Mouse (Mus musculus) MEL (cell line): ENCODE results near the gene Fjx1. TPM values are rescaled to one million over a fixed set of nuclear protein-coding genes. Genes with fewer than 3 reads are reported as not detected.

ENCODE experiments used
- DNase-seq: peaks from one replicate; pipeline ENCODE4 v3.0.0; 2011; ENCODE audit warnings: low read depth, low spot score
- H3K27ac ChIP-seq: 2 replicates; pipeline ENCODE4 v1.5.1; 2012; ENCODE audit warnings: low read depth, mild to moderate bottlenecking, control low read depth, low read length, moderate library complexity; ENCODE audit not compliant: control insufficient read depth
- H3K27me3 ChIP-seq, 2 experiments: fragments of 150-350 bp in 1 of 2; sonication (generic) in 1 of 2; 2 replicates each; pipeline ENCODE4 v1.6.1; 2012; ENCODE audit warnings: low read length in 2 of 2, mild to moderate bottlenecking in 2 of 2, improper control_type of control experiment in 1 of 2, moderate library complexity in 1 of 2; ENCODE audit not compliant: insufficient read depth in 2 of 2, control insufficient read depth in 1 of 2
- H3K36me3 ChIP-seq, 2 experiments: 2 replicates each; pipeline ENCODE4 v1.6.1; 2012 to 2014; ENCODE audit warnings: low read length in 2 of 2, improper control_type of control experiment in 1 of 2, inconsistent platforms in 1 of 2, mild to moderate bottlenecking in 1 of 2; ENCODE audit not compliant: insufficient read depth in 2 of 2, control insufficient read depth in 1 of 2
- H3K4me1 ChIP-seq, 2 experiments: fragments of 150-350 bp in 1 of 2; sonication (generic) in 1 of 2; 2 replicates each; pipeline ENCODE4 v1.6.1; 2012; ENCODE audit warnings: low read length in 2 of 2, improper control_type of control experiment in 1 of 2, mild to moderate bottlenecking in 1 of 2; ENCODE audit not compliant: insufficient read depth in 2 of 2, control insufficient read depth in 1 of 2
- H3K4me3 ChIP-seq, 2 experiments: fragments of 150-350 bp in 1 of 2; sonication (generic) in 1 of 2; 2 replicates each; pipeline ENCODE4 v1.5.1; 2012; ENCODE audit warnings: low read depth in 2 of 2, low read length in 2 of 2, mild to moderate bottlenecking in 2 of 2, moderate library complexity in 2 of 2, control low read depth in 1 of 2, improper control_type of control experiment in 1 of 2; ENCODE audit not compliant: control insufficient read depth in 1 of 2, insufficient read depth in 1 of 2
- H3K79me2 ChIP-seq: 2 replicates; pipeline ENCODE4 v1.6.1; 2012; ENCODE audit warnings: mild to moderate bottlenecking, low read length, moderate library complexity; ENCODE audit not compliant: control insufficient read depth, poor library complexity, insufficient read depth
- H3K9ac ChIP-seq: 2 replicates; pipeline ENCODE4 v1.6.1; 2012; ENCODE audit warnings: low read depth, mild to moderate bottlenecking, control low read depth, low read length, moderate library complexity; ENCODE audit not compliant: control insufficient read depth, poor library complexity, severe bottlenecking
- H3K9me3 ChIP-seq: fragments of 150-350 bp; sonication (generic); replicated peaks from 2 replicates; pipeline ENCODE4 v1.6.1; 2012; ENCODE audit warnings: mild to moderate bottlenecking, low read length, improper control_type of control experiment, moderate library complexity; ENCODE audit not compliant: insufficient read depth
- BHLHE40 ChIP-seq: IDR thresholded peaks from 2 replicates; pipeline ENCODE4 v1.6.1; 2012; ENCODE audit warnings: low read depth, mild to moderate bottlenecking, inconsistent platforms, low read length, improper control_type of control experiment, borderline replicate concordance
- CHD1 ChIP-seq: IDR thresholded peaks from 2 replicates; pipeline ENCODE4 v1.6.1; 2012; ENCODE audit warnings: low read depth, mild to moderate bottlenecking, inconsistent platforms, low read length, improper control_type of control experiment
- EP300 ChIP-seq, 2 experiments: IDR thresholded peaks; 2 replicates each; pipeline ENCODE4 v1.6.1; 2011; ENCODE audit warnings: improper control_type of control experiment in 2 of 2, low read length in 2 of 2, low read depth in 1 of 2, mild to moderate bottlenecking in 1 of 2
- ETS1 ChIP-seq: IDR thresholded peaks from 2 replicates; pipeline ENCODE4 v1.6.1; 2012; ENCODE audit warnings: low read depth, mild to moderate bottlenecking, inconsistent platforms, low read length, improper control_type of control experiment, moderate library complexity
- MAX ChIP-seq: IDR thresholded peaks from 2 replicates; pipeline ENCODE4 v1.6.1; 2011; ENCODE audit warnings: low read length, improper control_type of control experiment
- MXI1 ChIP-seq: IDR thresholded peaks from 2 replicates; pipeline ENCODE4 v1.6.1; 2011; ENCODE audit warnings: mild to moderate bottlenecking, low read depth, low read length, improper control_type of control experiment
- MYB ChIP-seq: IDR thresholded peaks from 2 replicates; pipeline ENCODE4 v1.6.1; 2011; ENCODE audit warnings: mild to moderate bottlenecking, low read depth, low read length, improper control_type of control experiment
- MYC ChIP-seq: IDR thresholded peaks from 2 replicates; pipeline ENCODE4 v1.6.1; 2011; ENCODE audit warnings: low read depth, mild to moderate bottlenecking, low read length, improper control_type of control experiment, moderate library complexity
- NELFE ChIP-seq: IDR thresholded peaks from 2 replicates; pipeline ENCODE4 v1.6.1; 2011; ENCODE audit warnings: low read depth, low read length, improper control_type of control experiment
- NRF1 ChIP-seq: IDR thresholded peaks from 2 replicates; pipeline ENCODE4 v1.6.1; 2014; ENCODE audit warnings: low read depth, mild to moderate bottlenecking, inconsistent platforms, low read length, improper control_type of control experiment, moderate library complexity; ENCODE audit not compliant: poor library complexity, insufficient read depth, severe bottlenecking
- POLR2A ChIP-seq, 2 experiments: IDR thresholded peaks; 2 replicates each; pipeline ENCODE4 v1.6.1; 2011 to 2012; ENCODE audit warnings: low read length in 2 of 2, mild to moderate bottlenecking in 2 of 2, control low read depth in 1 of 2, improper control_type of control experiment in 1 of 2, low read depth in 1 of 2, moderate library complexity in 1 of 2; ENCODE audit not compliant: control insufficient read depth in 1 of 2, insufficient read depth in 1 of 2, poor library complexity in 1 of 2
- POLR2AphosphoS5 ChIP-seq: IDR thresholded peaks from 2 replicates; pipeline ENCODE4 v1.6.1; 2012; ENCODE audit warnings: low read depth, borderline replicate concordance, mild to moderate bottlenecking, inconsistent platforms, low read length, moderate library complexity, mixed read lengths
- RCOR1 ChIP-seq: IDR thresholded peaks from 2 replicates; pipeline ENCODE4 v1.6.1; 2012; ENCODE audit warnings: low read depth, mild to moderate bottlenecking, inconsistent platforms, low read length, improper control_type of control experiment
- SIN3A ChIP-seq: IDR thresholded peaks from 2 replicates; pipeline ENCODE4 v1.6.1; 2012; ENCODE audit warnings: low read length, improper control_type of control experiment, inconsistent platforms
- TAL1 ChIP-seq: IDR thresholded peaks from 2 replicates; pipeline ENCODE4 v1.6.1; 2012; ENCODE audit warnings: mild to moderate bottlenecking, inconsistent platforms, low read length, moderate library complexity, mixed read lengths
- TBP ChIP-seq: IDR thresholded peaks from 2 replicates; pipeline ENCODE4 v1.8.0; 2011; ENCODE audit warnings: low read depth, low read length, improper control_type of control experiment
- USF1 ChIP-seq: IDR thresholded peaks from 2 replicates; pipeline ENCODE4 v1.6.1; 2014; ENCODE audit warnings: low read depth, mild to moderate bottlenecking, inconsistent platforms, low read length, improper control_type of control experiment, moderate library complexity
- USF2 ChIP-seq, 2 experiments: IDR thresholded peaks; 2 replicates each; pipeline ENCODE4 v1.6.1; 2011 to 2012; ENCODE audit warnings: improper control_type of control experiment in 2 of 2, low read length in 2 of 2, borderline replicate concordance in 1 of 2, inconsistent platforms in 1 of 2, low read depth in 1 of 2, mild to moderate bottlenecking in 1 of 2; ENCODE audit not compliant: insufficient read depth in 1 of 2
- ZKSCAN1 ChIP-seq: IDR thresholded peaks from 2 replicates; pipeline ENCODE4 v1.6.1; 2012; ENCODE audit warnings: low read depth, mild to moderate bottlenecking, inconsistent platforms, low read length, improper control_type of control experiment, moderate library complexity
- ZNF384 ChIP-seq: IDR thresholded peaks from 2 replicates; pipeline ENCODE4 v1.6.1; 2012; ENCODE audit warnings: low read depth, mild to moderate bottlenecking, inconsistent platforms, low read length, improper control_type of control experiment
- polyA plus RNA-seq, 2 experiments: library from polyadenylated mRNA; stranded (reverse) in 1 of 2; unstranded in 1 of 2; fragments of >175 nt in 1 of 2; fragments of >200 nt in 1 of 2; gene quantifications; 2 replicates each; pipeline versions ENCODE4 v1.2.1 to v1.2.4; 2012; ENCODE audit warnings: low replicate concordance in 2 of 2, low read depth in 1 of 2; ENCODE audit not compliant: insufficient read length in 2 of 2, insufficient read depth in 1 of 2, missing spikeins in 1 of 2
- total RNA-seq: library from RNA; depleted of rRNA; stranded (reverse); fragments of 300-350 nt; gene quantifications from 2 replicates; pipeline ENCODE4 v1.2.3, GENCODE M21; 2012

The Fjx1 gene
- total and polyA plus RNA-seq, 3 experiments = not detected

DNA sequence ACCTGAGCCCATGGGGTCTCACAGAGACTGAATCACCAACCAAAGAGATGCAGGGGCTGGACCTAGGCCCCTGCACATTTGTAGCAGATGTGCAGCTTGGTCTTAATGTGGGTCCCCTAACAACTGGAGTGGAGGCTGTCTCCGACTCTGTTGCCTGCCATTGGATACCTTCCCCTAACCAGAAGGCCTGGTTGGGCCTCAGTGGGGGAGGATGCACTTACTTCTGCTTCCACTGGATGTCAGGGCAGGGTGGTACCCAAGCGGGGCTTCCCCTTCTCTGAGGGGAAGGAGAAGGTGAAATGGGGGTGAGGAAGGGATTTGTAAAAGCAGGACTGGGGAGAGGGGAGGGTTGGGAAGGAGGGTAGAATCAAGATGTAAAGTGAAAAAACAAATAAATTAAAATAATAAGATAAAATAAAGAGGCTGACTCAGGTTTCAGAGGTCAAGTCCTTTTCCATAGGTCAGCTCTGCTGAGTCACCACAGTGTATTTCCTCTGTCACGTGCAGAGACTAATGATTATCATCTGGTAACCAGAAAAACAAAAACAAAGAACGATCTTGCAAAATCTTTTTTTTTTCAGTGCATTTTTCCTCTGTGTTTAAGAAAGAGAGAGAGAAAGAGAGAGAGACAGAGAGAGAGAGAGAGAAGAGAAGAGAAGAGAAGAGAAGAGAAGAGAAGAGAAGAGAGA, 47.8 kb upstream of the Fjx1 start:
- no peak overlapping the region for H3K4me3 ChIP-seq
- H3K27ac ChIP-seq = no peak overlapping the region
- no peaks in the 10 kb centered on the region for H3K79me2 ChIP-seq
- TF ChIP-seq MAX = no peak
- no peak for TF ChIP-seq ZKSCAN1
- TF ChIP-seq BHLHE40 = peak; percentile 11; the same call in 1 of the 2 replicates
- peaks cover 1 to 2% of the 10 kb centered on the region in 2 experiments; a peak in 3 of 4 replicates for H3K27me3 ChIP-seq
- peak; percentile 3 for DNase-seq
- H3K9ac ChIP-seq = no peak overlapping the region
- H3K4me1 ChIP-seq = no peaks in the 10 kb centered on the region
- H3K9me3 ChIP-seq = no peaks in the 10 kb centered on the region
- H3K36me3 ChIP-seq = no peaks in the 10 kb centered on the region

DNA sequence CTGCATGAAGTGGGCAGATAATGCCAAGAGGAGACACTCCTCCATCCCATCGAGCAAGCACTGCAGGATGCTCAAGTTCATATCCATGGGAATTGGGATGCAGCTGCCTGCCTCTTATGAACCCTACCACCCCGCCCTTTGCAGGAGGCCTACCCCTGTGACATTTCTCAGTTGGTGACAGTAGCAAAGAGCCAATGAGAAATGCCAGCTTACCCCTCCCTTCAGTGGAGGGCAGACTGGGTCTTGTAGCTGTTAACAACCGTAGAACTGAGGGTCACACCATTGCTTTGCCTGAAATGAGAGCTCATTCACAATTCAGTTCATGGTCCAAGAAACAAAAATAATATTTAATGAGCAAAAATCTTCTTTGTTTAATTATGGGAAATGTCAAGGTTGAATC, 28.4 kb upstream of the Fjx1 start:
- TF ChIP-seq EP300 (IDR thresholded peaks at IDR 0.05; ENCODE audit: low read depth in 1 of 2, low read length in 2 of 2) (no peak), POLR2A (IDR thresholded peaks at IDR 0.05; ENCODE audit: control insufficient read depth in 1 of 2, insufficient read depth in 1 of 2, low read depth in 1 of 2, low read length in 2 of 2, poor library complexity in 1 of 2) (no peak), NELFE (no peak), MYC (no peak), POLR2AphosphoS5 (no peak), ETS1 (no peak), MXI1 (no peak), ZNF384 (no peak), CHD1 (no peak), USF2 (IDR thresholded peaks at IDR 0.05; ENCODE audit: borderline replicate concordance in 1 of 2, insufficient read depth in 1 of 2, low read depth in 1 of 2, low read length in 2 of 2) (no peak), USF1 (no peak), SIN3A (no peak), NRF1 (no peak), RCOR1 (no peak), MYB (no peak), TAL1 (no peak), TBP (no peak)
- Histone ChIP-seq H3K27me3 (peaks cover 0 to 7% of the 10 kb centered on the region in 2 experiments; a peak in 2 of 4 replicates), H3K9me3 (no peaks in the 10 kb centered on the region), H3K4me1 (no peaks in the 10 kb centered on the region), H3K36me3 (no peaks in the 10 kb centered on the region), H3K27ac (no peak overlapping the region), H3K79me2 (no peaks in the 10 kb centered on the region), H3K4me3 (no peak overlapping the region), H3K9ac (no peak overlapping the region)
- no peak for DNase-seq
